Mouse (Mus musculus) intestine, embryonic 16.5 days (tissue): Measurements from ENCODE around the gene Gnmt. TPM values are rescaled to one million over a fixed set of nuclear protein-coding genes. Genes with fewer than 3 reads are reported as not detected.

Source experiments
- ATAC-seq: fragments of 200-750 bp; cut with Nextera tagmentation; 2 replicates; pipeline ENCODE4 v1.8.0; 2017; ENCODE audit warnings: moderate TSS enrichment, moderate library complexity
- H3K27ac ChIP-seq: fragments of 300-500 bp; sonication (generic); 2 replicates; pipeline ENCODE4 v1.5.1; 2014; ENCODE audit warnings: mild to moderate bottlenecking, low read length
- H3K27me3 ChIP-seq: fragments of 300-500 bp; sonication (generic); replicated peaks from 2 replicates; pipeline ENCODE4 v1.6.1; 2014; ENCODE audit warnings: low read length, control low read depth, mixed read lengths; ENCODE audit not compliant: control insufficient read depth, insufficient read depth
- H3K36me3 ChIP-seq: fragments of 300-500 bp; sonication (generic); 2 replicates; pipeline ENCODE4 v1.6.1; 2014; ENCODE audit warnings: low read length, control low read depth; ENCODE audit not compliant: control insufficient read depth, insufficient read depth
- H3K4me1 ChIP-seq: fragments of 300-500 bp; sonication (generic); 2 replicates; pipeline ENCODE4 v1.6.1; 2014; ENCODE audit warnings: low read length, control low read depth, mixed read lengths; ENCODE audit not compliant: control insufficient read depth, insufficient read depth
- H3K4me2 ChIP-seq: fragments of 300-500 bp; sonication (generic); 2 replicates; pipeline ENCODE4 v1.6.1; 2014; ENCODE audit warnings: low read depth, low read length, control low read depth
- H3K4me3 ChIP-seq: fragments of 300-500 bp; sonication (generic); 2 replicates; pipeline ENCODE4 v1.5.1; 2014; ENCODE audit warnings: mild to moderate bottlenecking, low read length
- H3K9ac ChIP-seq: fragments of 300-500 bp; sonication (generic); 2 replicates; pipeline ENCODE4 v1.6.1; 2014; ENCODE audit warnings: low read depth, low read length
- H3K9me3 ChIP-seq: fragments of 300-500 bp; sonication (generic); 2 replicates; pipeline ENCODE4 v1.6.1; 2016; ENCODE audit warnings: low read length, control low read depth; ENCODE audit not compliant: control insufficient read depth
- WGBS: fragments of 180-500 bp; shearing (Covaris S2); extraction: QIAGEN DNeasy Blood & Tissue Kit; methylation state at CpG from one replicate; pipeline ENCODE4 v1.1.7; 2014; 5-methylcytosine and 5-hydroxymethylcytosine counted together
- polyA plus RNA-seq: library from polyadenylated mRNA; unstranded; fragments of >200 nt; fragmentation: Nextera tagmentation; extraction: Ambion mirVana; gene quantifications from 2 replicates; pipeline ENCODE4 v1.2.1, GENCODE M21; 2015

The Gnmt gene
- polyA plus RNA-seq, 1 experiment from 2014 or later = 8.2 TPM

DNA sequence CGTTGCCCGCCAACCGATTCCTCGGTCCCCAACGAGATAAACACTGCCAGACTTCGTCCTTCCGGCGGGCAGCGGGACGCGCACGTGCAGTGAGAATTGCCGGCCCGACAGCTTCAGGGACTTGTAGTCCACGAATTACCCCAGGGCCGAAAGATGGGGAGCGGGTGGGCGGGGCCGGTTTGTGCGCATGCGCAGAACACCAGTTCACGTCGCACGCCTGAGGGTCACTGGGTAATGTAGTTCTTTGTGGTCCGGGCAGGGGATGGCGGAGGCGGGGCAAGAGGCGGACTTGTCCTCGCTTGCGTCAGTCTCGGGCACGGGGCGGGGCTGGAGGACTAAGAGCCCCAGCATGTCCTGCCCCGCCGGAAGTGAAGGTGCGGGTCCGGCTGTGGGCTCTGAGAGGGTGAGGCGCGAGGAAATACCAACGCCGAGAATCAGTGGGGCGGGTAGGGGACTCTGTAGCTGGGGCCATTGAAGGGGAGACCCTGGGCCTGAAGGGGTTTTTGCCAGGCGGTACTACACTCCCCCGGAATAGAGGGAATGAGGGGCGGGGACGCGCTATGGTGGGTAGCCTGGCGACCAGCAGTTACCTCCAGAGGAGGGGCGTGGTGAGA lies 48.1 kb downstream of the Gnmt start, which contains the start of gene Klhdc3:
Klhdc3 (minus strand) TSS at position 155 of the 614 bp plus-strand sequence.
- under 1% methylated on average over 49 of the region's 49 CpGs for WGBS
- H3K27ac ChIP-seq = peak within 1 kb of the TSS; percentile 92
- peaks cover 26% of the 10 kb centered on the region for H3K4me1 ChIP-seq
- peaks cover 31% of the 10 kb centered on the region for H3K36me3 ChIP-seq
- ATAC-seq = peak; percentile 98
- H3K9me3 ChIP-seq = no peaks in the 10 kb centered on the region
- H3K27me3 ChIP-seq = no peaks in the 10 kb centered on the region
- H3K4me3 ChIP-seq = peak within 1 kb of the TSS; percentile 74
- peak within 1 kb of the TSS; percentile 89 for H3K4me2 ChIP-seq
- H3K9ac ChIP-seq = peak within 1 kb of the TSS; percentile 79

- peaks cover 24% of the 10 kb centered on the region for H3K36me3 ChIP-seq
- no peak; the same call in 1 of the 2 replicates for ATAC-seq
Measured at GRCm38 (mm10) chr17:46679843-46680759, 48.9 kb downstream of the Gnmt start.

GRCm38 (mm10) chr17:46678911-46679310 lies 50.1 kb downstream of the Gnmt start:
- Histone ChIP-seq H3K27me3 (no peaks in the 10 kb centered on the region), H3K4me3 (peak overlapping the region; percentile 74), H3K9ac (peak overlapping the region; percentile 79), H3K4me2 (peak overlapping the region; percentile 74), H3K36me3 (peaks cover 13% of the 10 kb centered on the region; the same call in 1 of the 2 replicates), H3K27ac (peak overlapping the region; percentile 23; the same call in 1 of the 2 replicates), H3K9me3 (no peaks in the 10 kb centered on the region), H3K4me1 (peaks cover 34% of the 10 kb centered on the region)
- WGBS = 49% methylated on average over 9 of the region's 9 CpGs
- ATAC-seq = no peak

More at GRCm38 (mm10) chr17:46679843-46680759, 48.9 kb downstream of the Gnmt start:
- under 1% methylated on average over 34 of the region's 34 CpGs for WGBS
- H3K4me1 ChIP-seq = peaks cover 27% of the 10 kb centered on the region
- H3K27me3 ChIP-seq = no peaks in the 10 kb centered on the region
- H3K4me2 ChIP-seq = peak overlapping the region; percentile 74
- peak overlapping the region; percentile 92 for H3K27ac ChIP-seq
- H3K9me3 ChIP-seq = no peaks in the 10 kb centered on the region
- peak overlapping the region; percentile 74 for H3K4me3 ChIP-seq
- peak overlapping the region; percentile 79 for H3K9ac ChIP-seq

DNA sequence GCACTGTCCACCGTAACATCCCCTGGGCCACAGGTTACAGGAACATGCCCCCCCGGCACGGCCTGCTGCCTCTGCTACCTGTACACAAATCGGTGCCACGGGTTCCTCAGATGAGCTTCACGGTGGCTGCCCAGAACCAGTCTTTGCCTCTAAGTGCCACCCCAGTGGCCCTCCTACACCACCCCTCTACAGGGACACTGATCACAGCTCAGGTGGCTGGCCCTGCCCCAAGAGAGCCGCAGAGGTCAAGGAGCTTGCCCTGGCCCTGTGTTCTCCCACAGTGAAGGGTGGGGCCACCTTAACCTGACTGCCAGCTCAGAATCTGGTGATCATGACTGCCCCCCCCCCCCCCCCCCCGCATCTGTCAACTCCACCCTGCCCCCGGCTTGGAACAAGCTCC lies 50.6 kb downstream of the Gnmt start, which contains the start of gene Mea1:
Mea1 (plus strand) TSS at position 378 of the 400 bp plus-strand sequence.
- H3K9me3 ChIP-seq = no peaks in the 10 kb centered on the region
- H3K27ac ChIP-seq = peak within 1 kb of the TSS; percentile 23; the same call in 1 of the 2 replicates
- no peak for ATAC-seq
- WGBS = 82% methylated on average over 9 of the region's 9 CpGs
- H3K4me3 ChIP-seq = peak within 1 kb of the TSS; percentile 74
- H3K4me2 ChIP-seq = peak within 1 kb of the TSS; percentile 74
- no peaks in the 10 kb centered on the region for H3K27me3 ChIP-seq
- H3K4me1 ChIP-seq = peaks cover 34% of the 10 kb centered on the region
- peak within 1 kb of the TSS; percentile 79 for H3K9ac ChIP-seq
- peaks cover 10% of the 10 kb centered on the region; the same call in 1 of the 2 replicates for H3K36me3 ChIP-seq

Other genes starting within 250 kb of the Gnmt start
- 0.15 and 0.16 TPM in 2 replicates for gene Ttbk1, start 241.5 kb downstream of the Gnmt start, polyA plus RNA-seq
- 40.4 and 45.1 TPM in 2 replicates for gene Dnph1, start 232.5 kb downstream of the Gnmt start, polyA plus RNA-seq
- 2.8 and 3.0 TPM in 2 replicates for gene Cul9, start 182.8 kb downstream of the Gnmt start, polyA plus RNA-seq
- 4.9 and 5.9 TPM in 2 replicates for gene Srf, start 173.0 kb downstream of the Gnmt start, polyA plus RNA-seq
- gene Ptk7, start 99.7 kb downstream of the Gnmt start, polyA plus RNA-seq = 53.2 and 54.4 TPM in 2 replicates
- 93.7 and 104 TPM in 2 replicates for gene Klc4, start 83.1 kb downstream of the Gnmt start, polyA plus RNA-seq
- 164 and 170 TPM in 2 replicates for gene Mrpl2, start 82.9 kb downstream of the Gnmt start, polyA plus RNA-seq
- 42.4 and 43.1 TPM in 2 replicates for gene Cul7, start 78.8 kb downstream of the Gnmt start, polyA plus RNA-seq
- 64.8 and 67.4 TPM in 2 replicates for gene Rrp36, start 54.8 kb downstream of the Gnmt start, polyA plus RNA-seq
- gene Mea1, start 50.4 kb downstream of the Gnmt start, polyA plus RNA-seq = 164 and 169 TPM in 2 replicates
- 107 and 111 TPM in 2 replicates for gene Klhdc3, start 48.3 kb downstream of the Gnmt start, polyA plus RNA-seq
- gene Ppp2r5d, start 24.1 kb downstream of the Gnmt start, polyA plus RNA-seq = 69.7 and 73.4 TPM in 2 replicates
- 17.1 and 20.8 TPM in 2 replicates for gene Pex6, start 17.7 kb downstream of the Gnmt start, polyA plus RNA-seq
- 73.9 and 75.6 TPM in 2 replicates for gene Cnpy3, start 23.0 kb upstream of the Gnmt start, polyA plus RNA-seq
- 0.34 and 0.37 TPM in 2 replicates for gene Ptcra, start 34.5 kb upstream of the Gnmt start, polyA plus RNA-seq
- 102 and 104 TPM in 2 replicates for gene 2310039H08Rik, start 43.5 kb upstream of the Gnmt start, polyA plus RNA-seq
- gene Rpl7l1, start 53.5 kb upstream of the Gnmt start, polyA plus RNA-seq = 142 and 153 TPM in 2 replicates
- gene Bicral, start 129.3 kb upstream of the Gnmt start, polyA plus RNA-seq = 3.0 TPM in 2 replicates
- 31.8 and 35.8 TPM in 2 replicates for gene Tbcc, start 161.5 kb upstream of the Gnmt start, polyA plus RNA-seq
- not detected in 2 replicates for gene Prph2, start 181.3 kb upstream of the Gnmt start, polyA plus RNA-seq